Mouse (Mus musculus) liver, postnatal 0 days (tissue): ENCODE measurements around the gene Zbtb20.

Experiments
- CTCF ChIP-seq: sonication (generic); IDR thresholded peaks from 2 replicates; pipeline ENCODE4 v1.5.1; 2016; ENCODE audit warnings: antibody characterized with exemption, low read depth
- EP300 ChIP-seq: IDR thresholded peaks from 2 replicates; pipeline ENCODE4 v1.6.1; 2016; ENCODE audit warnings: antibody characterized with exemption, low read depth, mild to moderate bottlenecking

DNA sequence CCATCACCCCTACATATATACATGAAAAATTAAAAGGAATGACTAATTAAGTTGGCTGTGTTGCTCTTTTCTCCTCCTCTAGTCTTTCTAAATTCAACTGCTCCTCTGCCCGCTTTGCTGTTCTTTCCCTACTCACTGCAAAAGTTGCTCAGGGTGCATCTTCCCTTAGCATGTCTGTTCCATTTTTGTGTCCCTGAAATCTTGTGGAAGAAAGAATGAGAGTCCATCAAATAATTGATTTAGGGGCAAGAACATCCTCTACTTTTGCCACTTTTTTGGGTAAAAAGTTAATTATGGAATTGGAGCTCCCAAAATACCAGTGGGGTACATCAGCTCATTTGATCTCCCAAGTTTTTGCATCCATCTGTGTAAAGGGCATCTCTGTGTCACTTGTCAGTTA, 628.9 kb downstream of the Zbtb20 start:
- TF ChIP-seq EP300 (no peak), CTCF (no peak)
